ENCODE assay signal across 24 mouse cellular contexts in the genomic region with DNA sequence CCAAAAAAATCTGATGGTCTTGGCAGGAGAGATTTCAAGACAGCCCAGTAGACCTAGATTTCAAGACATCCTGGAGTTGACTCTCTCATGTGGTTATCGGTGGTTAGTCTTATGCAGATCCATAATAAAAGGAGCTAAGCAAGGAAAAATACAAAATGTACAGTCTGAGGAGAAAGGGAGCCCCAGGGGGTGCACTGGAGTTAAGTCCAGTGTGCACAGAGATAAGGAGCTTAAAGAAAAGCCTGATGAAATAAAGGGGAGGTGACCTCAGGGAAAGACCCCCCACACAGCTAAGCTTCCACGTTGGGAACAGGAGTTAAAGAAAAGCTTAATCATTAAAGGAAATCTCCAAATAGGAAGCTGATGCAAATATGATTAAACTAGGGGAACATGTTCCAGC.
DNase-seq lines count a peak whose midpoint lies in the region; ATAC-seq and TF ChIP-seq lines count a peak whose summit lies in the region.
"Had no signal": no experiment of that assay in that cellular context is flagged by ENCODE, and none has a peak within 500 bp of the region (broad histone marks: within the 10 kb centered on the region; RNA-seq: fewer than 3 reads in every experiment).

No protein-coding gene starts in this region.

- H3K27ac ChIP-seq in layer of hippocampus, adult 2 months = peak overlapping the region; percentile 28; the same call in 1 of the 2 replicates
- H3K27ac ChIP-seq in midbrain, embryonic 11.5 days (ENCODE audit: low read depth, low read length) = no peak overlapping the region
- no peak overlapping the region for H3K27ac ChIP-seq in midbrain, embryonic 13.5 days
- H3K27ac ChIP-seq in MEL (ENCODE audit: control insufficient read depth, low read depth, low read length) = no peak overlapping the region
- H3K27ac ChIP-seq in embryonic facial prominence, embryonic 10.5 days (replicated peaks) = no peak overlapping the region

- peaks cover 3% of the 10 kb centered on the region; the same call in 1 of the 2 replicates for H3K4me1 ChIP-seq in midbrain, embryonic 11.5 days (ENCODE audit: control insufficient read depth, insufficient read depth, low read length)
- peaks cover 21% of the 10 kb centered on the region for H3K4me1 ChIP-seq in midbrain, embryonic 13.5 days (replicated peaks)
- peaks cover 3 to 11% of the 10 kb centered on the region in 2 experiments; a peak in 2 of 4 replicates for H3K4me1 ChIP-seq in MEL (ENCODE audit: control insufficient read depth in 1 of 2, insufficient read depth in 2 of 2, low read length in 2 of 2)
- H3K4me1 ChIP-seq in embryonic facial prominence, embryonic 10.5 days = peaks cover 19% of the 10 kb centered on the region

- H3K9me3 ChIP-seq in midbrain, embryonic 11.5 days (ENCODE audit: control insufficient read depth, low read length) = no peaks in the 10 kb centered on the region
- 0 out of 2 replicates have a peak, but pooled peaks cover 2% of the 10 kb centered on the region for H3K9me3 ChIP-seq in midbrain, embryonic 13.5 days
- H3K9me3 ChIP-seq in MEL (replicated peaks; ENCODE audit: insufficient read depth, low read length) = no peaks in the 10 kb centered on the region
- H3K9me3 ChIP-seq in embryonic facial prominence, embryonic 10.5 days = no peaks in the 10 kb centered on the region
- H3K9me3 ChIP-seq: G1E had no signal

- H3K4me3 ChIP-seq in layer of hippocampus, adult 2 months = no peak overlapping the region
- H3K4me3 ChIP-seq in midbrain, embryonic 11.5 days (ENCODE audit: low read depth, low read length) = no peak overlapping the region
- no peak overlapping the region for H3K4me3 ChIP-seq in midbrain, embryonic 13.5 days (replicated peaks)
- no peak overlapping the region for H3K4me3 ChIP-seq in MEL (ENCODE audit: control insufficient read depth in 1 of 2, insufficient read depth in 1 of 2, low read depth in 2 of 2, low read length in 2 of 2)
- H3K4me3 ChIP-seq in embryonic facial prominence, embryonic 10.5 days = no peak overlapping the region

- H3K9ac ChIP-seq in midbrain, embryonic 11.5 days (ENCODE audit: low read length) = no peak overlapping the region
- H3K9ac ChIP-seq in midbrain, embryonic 13.5 days (replicated peaks) = no peak overlapping the region
- H3K9ac ChIP-seq in MEL (ENCODE audit: control insufficient read depth, low read depth, low read length, poor library complexity, severe bottlenecking) = no peak overlapping the region

- WGBS in midbrain, embryonic 11.5 days = 50% methylated on average over 2 of the region's 2 CpGs
- 43% methylated on average over 2 of the region's 2 CpGs for WGBS in midbrain, embryonic 13.5 days
- WGBS in embryonic facial prominence, embryonic 10.5 days = 78% methylated on average over 2 of the region's 2 CpGs

- H3K36me3 ChIP-seq in midbrain, embryonic 11.5 days (ENCODE audit: control insufficient read depth, insufficient read depth, low read length) = no peaks in the 10 kb centered on the region
- H3K36me3 ChIP-seq in midbrain, embryonic 13.5 days = no peaks in the 10 kb centered on the region
- H3K36me3 ChIP-seq in MEL (ENCODE audit: control insufficient read depth in 1 of 2, insufficient read depth in 2 of 2, low read length in 2 of 2) = peaks cover 0 to 6% of the 10 kb centered on the region in 2 experiments; a peak in 1 of 4 replicates
- no peaks in the 10 kb centered on the region for H3K36me3 ChIP-seq in embryonic facial prominence, embryonic 10.5 days (replicated peaks)

- H3K27me3 ChIP-seq in midbrain, embryonic 11.5 days (ENCODE audit: control insufficient read depth, insufficient read depth, low read length) = no peaks in the 10 kb centered on the region
- H3K27me3 ChIP-seq in midbrain, embryonic 13.5 days = no peaks in the 10 kb centered on the region
- H3K27me3 ChIP-seq in MEL (ENCODE audit: control insufficient read depth in 1 of 2, insufficient read depth in 2 of 2, low read length in 2 of 2) = no peaks in the 10 kb centered on the region
- no peaks in the 10 kb centered on the region for H3K27me3 ChIP-seq in embryonic facial prominence, embryonic 10.5 days (replicated peaks; ENCODE audit: low read depth, poor library complexity, severe bottlenecking)
- H3K27me3 ChIP-seq: CH12.LX, Patski had no signal

- H3K4me2 ChIP-seq in midbrain, embryonic 11.5 days = no peak overlapping the region
- H3K4me2 ChIP-seq in midbrain, embryonic 13.5 days (replicated peaks) = no peak overlapping the region

- no peak for TF ChIP-seq CTCF in layer of hippocampus, adult 2 months (conservative IDR thresholded peaks at IDR 0.05)
- no peak for TF ChIP-seq CTCF in MEL (IDR thresholded peaks at IDR 0.05 in 2 of 3, conservative IDR thresholded peaks at IDR 0.05 in 1 of 3; ENCODE audit: control insufficient read depth in 1 of 3, insufficient read depth in 1 of 3, low read depth in 2 of 3, low read length in 3 of 3, poor library complexity in 1 of 3, severe bottlenecking in 1 of 3)

- no peak for TF ChIP-seq RAD21 in MEL (IDR thresholded peaks at IDR 0.05; ENCODE audit: low read depth, low read length)

- no peak for TF ChIP-seq POLR2A in MEL (IDR thresholded peaks at IDR 0.05; ENCODE audit: control insufficient read depth in 1 of 2, insufficient read depth in 1 of 2, low read depth in 1 of 2, low read length in 2 of 2, poor library complexity in 1 of 2)

- DNase-seq in layer of hippocampus, adult 2 months (ENCODE audit: low spot score in 2 of 2) = no peak
- no peak for DNase-seq in layer of hippocampus, adult 18-20 months (ENCODE audit: low spot score in 2 of 2)
- DNase-seq in midbrain, embryonic 11.5 days (ENCODE audit: low spot score, missing footprints) = peak; percentile 54
- DNase-seq in MEL (ENCODE audit: low read depth, low spot score) (no peak), R1 (ENCODE audit: low read depth, low spot score) (peak; percentile 50)
- no peak for DNase-seq in kidney, postnatal 10 days
- no peak for DNase-seq in embryonic facial prominence, embryonic 10.5 days (ENCODE audit: low spot score)
- DNase-seq: adrenal gland, adult 2 months; adrenal gland, adult 8-10 months; adrenal gland, postnatal 10 days; adrenal gland, postnatal 14 days; adrenal gland, postnatal 25 days; adrenal gland, postnatal 36 days; B cell, adult 2 months; cerebellum, adult 11 months; cerebellum, adult 11-12 months; cerebellum, adult 18-20 months; cerebellum, adult 2 months had no signal

- no peaks in the 10 kb centered on the region for H3K79me2 ChIP-seq in MEL (ENCODE audit: control insufficient read depth, insufficient read depth, low read length, poor library complexity)

- ATAC-seq in midbrain, embryonic 11.5 days (ENCODE audit: low FRiP score) = no peak
- ATAC-seq in midbrain, embryonic 13.5 days = no peak
- ATAC-seq: activated CD4-positive, CD25-positive, alpha-beta regulatory T cell, adult 4 months; CD4-positive, CD25-positive, alpha-beta regulatory T cell, adult 4 months; Patski had no signal

- TF ChIP-seq EP300 in MEL (IDR thresholded peaks at IDR 0.05; ENCODE audit: low read depth in 1 of 2, low read length in 2 of 2) = no peak

TF ChIP-seq in MEL, 35 proteins besides CTCF, POLR2A, EP300 and RAD21:
- no peak for TF ChIP-seq UBTF (IDR thresholded peaks at IDR 0.05; ENCODE audit: borderline replicate concordance, insufficient read depth, low read depth, low read length)
- 0 out of 2 replicates have a peak, but pooled peaks have one; percentile 12 for TF ChIP-seq GATA1 (IDR thresholded peaks at IDR 0.05; ENCODE audit: low read depth, low read length)
- TF ChIP-seq MAFK (IDR thresholded peaks at IDR 0.05; ENCODE audit: borderline replicate concordance, low read depth, low read length) = no peak
- TF ChIP-seq ZC3H11A (IDR thresholded peaks at IDR 0.05; ENCODE audit: low read depth, low read length) = no peak
- no peak for TF ChIP-seq MYB (IDR thresholded peaks at IDR 0.05; ENCODE audit: low read depth, low read length)
- no peak for TF ChIP-seq JUND (IDR thresholded peaks at IDR 0.05; ENCODE audit: low read depth, low read length)
TF ChIP-seq in MEL: peak in this region for 1.

Comparison
In these comparisons a context has a peak if more than half of its experiments do, and no peak if none do; other contexts are left out.
1. DNase-seq: peak in midbrain, embryonic 11.5 days (single experiment) and R1 (single experiment); none in layer of hippocampus, adult 2 months (0 of 2), layer of hippocampus, adult 18-20 months (0 of 2), MEL (single experiment), kidney, postnatal 10 days (single experiment) and embryonic facial prominence, embryonic 10.5 days (single experiment).